Mouse (Mus musculus) v-Abl transformed pro-B cells (cell line): ENCODE results near the gene Syt8.
"Not testable (repeated sequence)": the region's sequence is repeated elsewhere in the genome, so short reads cannot be mapped to it uniquely, and the experiment has no call there.

Experiments used
- in situ Hi-C, 2 experiments: fragments of 400-800 bp; cut with MboI; formaldehyde crosslinking; loops; one replicate each; pipeline ENCODE4 v1.15.1; 2025; ENCODE audit not compliant: unreplicated experiment in 2 of 2

The Syt8 gene

DNA sequence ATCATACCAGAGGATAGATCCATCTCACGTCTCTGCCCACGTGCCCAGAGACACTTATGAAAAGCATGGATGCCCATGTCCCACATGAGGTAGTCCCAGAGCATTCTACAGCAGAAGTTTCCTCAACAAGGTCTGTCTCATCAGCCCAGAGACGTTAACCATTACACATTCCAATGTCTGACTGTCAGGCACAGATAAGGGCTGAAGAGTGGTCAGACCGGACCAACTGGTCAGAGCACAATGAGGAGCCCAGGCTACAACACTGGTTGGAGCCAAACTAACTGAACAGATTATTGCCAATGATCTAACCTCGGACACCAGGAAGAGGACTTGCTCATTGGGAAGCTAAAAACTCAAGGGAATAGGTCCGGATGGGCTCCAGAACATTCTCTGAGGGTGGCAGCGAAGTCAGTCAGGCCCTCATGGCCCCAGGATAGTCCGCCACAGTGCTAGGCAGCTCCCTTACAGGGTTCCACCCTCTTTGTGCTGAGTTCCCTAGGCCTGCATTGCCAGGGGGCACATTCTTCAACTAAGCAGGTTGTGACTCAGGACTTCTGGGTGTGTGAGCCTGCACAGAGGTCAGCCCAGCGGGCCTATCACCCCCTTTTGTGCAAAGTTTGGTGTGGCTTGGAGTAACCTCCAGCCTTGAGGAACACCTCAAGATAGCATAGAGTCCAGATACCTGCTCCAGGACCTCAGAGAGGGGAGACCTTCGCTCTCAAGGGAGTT lies at the start of gene Syt8:
Gene Syt8, plus strand, starts transcription at position 714 of the 729 bp plus-strand sequence.
- in situ Hi-C loops = loop anchor here in 1 of 2 experiments (5.0 kb wide), 1 partner anchor 42 kb away; no protein-coding TSS in a partner anchor

DNA sequence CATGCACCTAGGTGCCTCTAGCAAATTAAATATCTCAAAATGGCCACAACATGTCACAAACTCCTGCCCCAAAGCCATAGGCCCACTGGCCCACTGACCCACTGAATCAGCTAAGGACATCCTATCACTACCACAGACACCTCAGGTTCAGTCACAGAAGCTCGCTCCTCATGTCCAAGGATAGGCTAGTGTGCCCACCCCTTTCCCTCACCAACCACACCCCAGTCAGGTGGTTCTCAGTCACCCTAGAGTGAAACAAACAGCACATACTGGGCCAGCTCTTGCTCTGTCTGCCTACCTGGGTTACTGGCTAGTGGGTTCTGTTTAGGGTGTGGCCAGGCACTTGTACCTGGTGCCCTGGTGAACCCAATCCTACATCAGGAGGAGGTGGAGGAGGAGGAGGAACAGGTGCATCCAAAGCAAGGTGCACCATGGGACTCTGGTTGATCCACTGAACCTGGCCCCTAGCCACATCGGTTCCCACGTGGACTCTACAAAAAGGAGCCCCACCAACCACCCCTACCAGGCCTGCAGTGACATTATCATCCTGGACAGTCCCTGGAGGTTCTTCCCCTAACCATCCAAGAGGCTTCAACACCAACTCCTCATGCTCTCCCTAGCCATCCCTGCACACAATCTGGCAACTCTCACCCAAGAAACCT lies 48.8 kb upstream of the Syt8 start:
- in situ Hi-C loops = no loop called here

DNA sequence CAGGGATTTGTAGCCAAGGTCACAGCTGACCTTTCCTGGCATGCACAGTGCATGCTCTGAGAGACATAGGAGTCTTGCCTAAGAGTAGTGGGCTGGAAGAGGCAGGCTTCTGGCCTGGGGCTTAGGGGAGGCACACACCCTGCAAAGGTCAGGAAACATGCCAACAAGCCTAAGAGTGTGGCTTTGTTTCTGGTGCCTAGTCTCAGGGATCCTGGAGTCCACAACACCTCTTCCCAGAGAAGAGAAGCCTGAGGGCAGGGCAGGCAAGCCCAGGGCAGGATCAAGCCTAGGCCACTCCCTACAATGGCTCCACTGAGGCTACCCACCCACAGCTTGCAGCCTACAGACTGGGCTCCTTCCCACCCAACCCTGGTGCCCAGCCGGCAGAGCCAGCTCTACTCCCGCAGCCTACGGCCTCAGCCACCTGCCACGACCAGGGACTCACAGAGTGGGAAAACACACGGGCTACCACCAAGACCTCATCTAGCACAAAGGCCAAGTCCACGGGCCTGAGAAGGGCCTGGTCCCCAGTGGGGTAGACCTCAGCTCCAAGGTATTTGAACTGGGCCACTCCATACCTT lies 47.9 kb upstream of the Syt8 start:
- in situ Hi-C loops = no loop called here

DNA sequence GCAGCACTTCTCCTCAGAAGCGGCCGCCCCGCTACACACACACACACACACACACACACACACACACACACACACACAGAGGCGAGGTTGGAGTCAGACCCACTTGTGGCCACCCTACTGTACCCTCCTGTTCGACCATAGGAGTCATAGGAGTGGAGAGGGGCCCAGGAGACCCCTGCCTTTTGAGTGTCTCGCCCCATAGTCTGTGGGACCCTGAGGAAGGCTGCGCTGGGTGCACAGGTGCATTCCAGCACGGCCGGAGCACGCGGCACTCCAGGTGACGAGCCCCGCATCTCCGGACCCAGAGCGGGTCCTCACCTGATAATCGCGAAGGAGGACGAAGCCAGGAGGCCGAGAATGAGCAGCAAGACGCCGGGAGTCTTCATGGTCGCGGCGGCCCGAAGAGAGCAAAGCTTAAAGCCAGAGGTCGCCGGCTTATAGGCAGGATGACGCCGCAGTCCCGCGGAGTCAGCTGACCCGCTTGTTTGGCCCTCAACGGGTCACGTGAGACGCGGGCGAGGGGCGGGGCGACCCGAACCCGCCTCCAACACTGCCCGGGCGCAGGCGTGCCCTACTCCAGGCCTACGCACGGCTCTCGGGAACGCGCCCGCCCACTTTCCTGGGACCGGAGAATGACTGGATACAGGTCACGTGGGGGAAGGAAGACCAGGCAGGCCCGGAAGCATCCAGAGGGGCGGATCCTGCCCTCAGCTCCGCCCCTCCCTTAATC lies 47.1 kb upstream of the Syt8 start, which contains the start of gene Ctsd:
Gene Ctsd, minus strand, starts transcription at position 620 of the 730 bp plus-strand sequence.
- in situ Hi-C loops = no loop called here

DNA sequence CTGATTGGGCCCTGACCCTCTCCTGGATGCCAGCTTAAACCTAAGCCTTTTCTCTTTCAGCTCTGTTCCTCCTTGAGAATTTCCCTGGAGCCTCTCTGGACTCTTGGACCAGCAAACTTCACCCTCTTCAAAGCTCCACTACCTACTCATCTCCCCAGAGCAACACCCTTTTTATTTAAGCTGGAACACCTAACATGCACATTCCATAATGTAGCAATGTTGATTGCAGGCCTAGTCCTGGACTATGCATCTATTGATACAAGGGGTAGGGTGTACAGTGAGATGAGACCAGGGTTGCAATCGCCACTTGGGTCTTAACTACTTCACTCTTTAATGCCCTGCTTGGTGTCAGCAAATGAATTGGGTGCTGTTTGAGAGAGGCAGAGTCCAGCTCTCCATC lies 46.5 kb upstream of the Syt8 start:
- in situ Hi-C loops = no loop called here

DNA sequence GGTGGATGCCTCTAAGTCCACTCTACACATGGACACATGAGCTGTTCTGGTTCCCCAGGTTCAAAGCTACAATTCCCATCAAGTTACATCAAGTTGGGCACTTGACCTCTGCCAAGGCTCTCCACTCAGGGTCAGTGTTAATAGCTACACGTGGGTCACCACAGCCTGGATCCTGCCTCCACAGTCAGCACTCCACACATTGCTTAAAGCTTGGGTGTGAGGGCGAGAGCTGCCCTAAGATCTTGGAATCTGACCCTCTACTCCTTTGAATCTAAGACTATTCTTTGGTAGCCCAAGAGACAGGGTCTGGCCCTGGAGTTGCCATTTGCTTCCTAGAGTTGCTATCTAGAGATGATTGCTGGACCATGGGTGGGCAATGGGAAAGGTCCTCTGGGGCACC lies 45.9 kb upstream of the Syt8 start:
- in situ Hi-C loops = no loop called here

DNA sequence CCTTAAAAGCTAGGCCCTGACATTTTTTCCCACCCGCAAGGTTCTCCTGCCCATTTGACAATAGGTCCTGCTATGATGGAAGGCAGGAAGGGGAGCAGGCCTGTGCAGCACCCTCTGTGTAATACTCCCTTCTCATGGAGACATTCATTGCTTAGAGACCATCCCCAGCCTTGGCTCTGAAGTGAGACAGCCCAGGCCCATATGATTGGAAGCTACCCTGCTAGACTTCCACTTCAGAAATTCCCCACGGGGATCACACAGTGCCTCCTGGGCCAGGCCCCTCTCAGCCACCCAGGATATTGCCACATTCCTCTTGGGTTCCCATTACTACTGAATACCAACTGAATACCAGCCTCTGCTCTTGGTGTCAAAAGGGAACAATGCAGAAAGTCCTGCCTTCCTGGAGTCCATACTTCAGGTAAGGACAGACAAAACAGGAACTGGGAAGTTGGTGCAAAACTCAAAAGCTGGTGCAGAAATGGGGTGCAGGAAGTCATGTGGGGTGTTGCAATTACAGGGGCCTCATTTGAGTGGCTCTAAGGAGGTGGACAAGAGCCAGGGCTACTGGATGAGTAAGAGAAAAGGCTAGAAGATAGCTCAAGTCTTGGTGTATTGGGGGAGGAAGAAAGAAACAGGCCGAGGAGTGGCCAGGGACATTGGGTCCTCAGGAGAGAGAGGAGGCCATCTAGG lies 44.5 kb upstream of the Syt8 start:
- in situ Hi-C loops = loop anchor here in 1 of 2 experiments (5.0 kb wide), 1 partner anchor 42 kb away; the partner anchor contains the start of gene Syt8

DNA sequence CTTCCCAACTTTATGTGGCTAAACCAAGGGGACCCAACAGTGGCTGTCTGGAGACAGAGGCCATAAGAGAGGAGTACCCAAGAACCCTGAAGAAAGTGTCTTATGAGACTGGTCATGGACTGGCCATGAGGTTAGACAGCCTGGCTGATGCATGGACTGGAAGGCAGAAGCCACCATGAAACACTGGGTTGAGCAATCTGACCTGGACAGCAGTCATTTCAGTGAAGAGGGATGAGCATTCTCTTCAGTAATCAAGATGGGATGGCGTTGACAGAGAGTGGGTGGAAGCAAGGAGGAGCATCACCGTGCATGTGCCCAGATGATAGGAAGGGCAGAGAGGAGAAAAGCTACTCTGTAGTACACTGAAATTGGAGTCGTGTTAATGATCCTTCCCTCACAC lies 43.5 kb upstream of the Syt8 start:
- in situ Hi-C loops = loop anchor here in 1 of 2 experiments (5.0 kb wide), 1 partner anchor 41 kb away; the partner anchor contains the start of gene Syt8

DNA sequence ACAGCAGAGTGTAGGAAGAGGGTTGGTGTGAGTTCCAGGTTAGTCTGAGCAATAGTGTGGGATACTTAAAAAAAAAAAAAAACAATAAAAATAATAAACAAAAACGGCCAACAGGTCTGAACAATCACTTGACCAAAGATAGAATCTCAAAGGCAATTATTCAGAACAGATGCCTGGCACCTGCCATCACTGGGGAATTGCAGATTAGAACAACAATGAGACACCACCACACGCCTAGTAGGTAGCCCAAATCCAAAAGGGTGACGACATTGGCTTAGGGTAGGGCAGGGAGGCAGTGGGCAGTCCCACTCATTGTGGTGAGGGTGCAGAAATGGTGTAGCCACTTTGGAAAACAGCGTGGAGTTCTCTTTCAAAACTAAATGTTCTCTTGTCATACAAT lies 43.0 kb upstream of the Syt8 start:
- in situ Hi-C loops = loop anchor here in 1 of 2 experiments (5.0 kb wide), 1 partner anchor 41 kb away; the partner anchor contains the start of gene Syt8

DNA sequence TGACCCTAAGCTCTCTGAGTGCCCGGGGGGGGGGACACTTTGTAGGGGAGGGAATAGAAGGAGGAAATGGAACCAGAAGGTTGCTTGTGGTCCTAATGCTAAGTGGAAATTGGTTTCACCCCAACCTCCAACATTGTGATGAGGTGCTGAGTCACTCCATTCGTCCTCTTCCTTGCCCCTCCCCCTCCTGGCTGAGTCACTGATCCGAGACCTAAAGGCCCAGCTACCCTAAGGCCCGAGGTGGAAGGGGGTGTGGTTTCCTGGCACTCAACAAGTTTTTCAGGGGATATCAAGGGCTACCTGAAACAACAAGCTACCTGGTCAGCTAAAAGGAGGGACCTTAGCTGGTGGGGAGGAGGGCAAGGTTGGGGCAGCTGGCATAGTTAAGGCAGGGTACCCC lies 41.5 kb upstream of the Syt8 start:
- in situ Hi-C loops = loop anchor here in 1 of 2 experiments (5.0 kb wide), 1 partner anchor 39 kb away; the partner anchor contains the start of gene Syt8

DNA sequence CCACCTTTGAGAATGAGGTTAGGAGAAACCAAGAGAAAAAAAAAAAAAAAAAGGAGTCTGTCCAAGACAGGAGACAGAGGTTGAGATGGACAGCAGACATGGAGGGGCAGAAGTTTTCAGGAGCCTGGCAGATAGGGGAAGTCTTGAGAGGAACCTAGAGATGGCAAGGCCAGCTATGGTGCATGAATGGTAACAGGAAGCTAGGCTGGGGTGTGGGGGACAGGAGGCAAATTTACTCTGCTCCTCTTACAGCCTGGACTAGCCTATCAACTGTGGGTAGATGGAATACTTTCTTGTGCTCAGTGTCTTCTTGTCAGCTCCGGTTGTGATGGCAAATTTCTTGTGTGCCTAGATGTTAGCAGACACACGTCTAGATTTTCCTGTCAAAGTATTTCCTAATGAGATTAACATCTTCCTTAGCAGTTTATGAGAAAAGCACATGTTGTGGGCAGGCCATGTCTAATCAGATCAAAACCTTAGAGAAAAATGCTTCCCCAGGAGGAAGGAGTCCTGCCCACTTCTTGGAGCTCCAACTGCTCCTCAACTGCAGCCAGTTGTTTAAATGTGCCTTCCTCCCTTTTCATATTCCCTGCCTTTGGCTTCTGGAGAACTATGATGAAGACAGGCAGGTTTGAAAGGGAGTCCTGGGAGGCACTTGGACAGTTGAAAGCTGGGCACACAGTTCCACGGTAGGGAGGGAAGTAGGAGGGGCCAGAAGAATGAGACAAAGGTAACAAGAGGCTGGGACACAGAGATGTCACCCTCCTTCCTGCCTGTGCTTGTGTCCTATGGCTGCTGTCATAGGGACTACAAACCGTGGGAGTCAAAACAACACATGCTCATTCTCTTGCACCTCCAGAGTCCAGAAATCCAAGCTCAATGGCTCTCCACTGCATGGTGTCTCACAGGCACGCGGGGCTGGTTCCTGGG lies 40.1 kb upstream of the Syt8 start:
- in situ Hi-C loops = loop anchor here in 1 of 2 experiments (5.0 kb wide), 1 partner anchor 38 kb away; the partner anchor contains the start of gene Syt8

DNA sequence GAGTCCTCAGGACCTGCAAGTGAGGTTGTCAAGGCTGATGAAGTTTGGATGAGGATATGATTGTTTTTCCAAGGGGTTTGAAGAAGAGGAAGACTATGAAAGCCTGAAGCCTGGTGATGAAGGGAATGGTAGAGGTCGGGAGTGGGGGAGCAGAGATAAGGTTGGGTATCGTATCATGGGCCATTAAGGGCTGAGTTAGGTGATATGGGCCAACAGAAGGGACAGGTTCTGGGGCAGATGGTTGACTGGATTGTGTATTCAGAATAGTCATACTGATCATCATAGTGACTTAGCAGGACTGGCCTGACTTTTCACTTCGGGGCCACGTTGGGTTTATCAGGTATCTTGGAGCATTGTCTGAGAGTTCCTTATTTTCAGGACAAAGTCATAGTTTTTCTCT lies 39.2 kb upstream of the Syt8 start:
- in situ Hi-C loops = no loop called here

DNA sequence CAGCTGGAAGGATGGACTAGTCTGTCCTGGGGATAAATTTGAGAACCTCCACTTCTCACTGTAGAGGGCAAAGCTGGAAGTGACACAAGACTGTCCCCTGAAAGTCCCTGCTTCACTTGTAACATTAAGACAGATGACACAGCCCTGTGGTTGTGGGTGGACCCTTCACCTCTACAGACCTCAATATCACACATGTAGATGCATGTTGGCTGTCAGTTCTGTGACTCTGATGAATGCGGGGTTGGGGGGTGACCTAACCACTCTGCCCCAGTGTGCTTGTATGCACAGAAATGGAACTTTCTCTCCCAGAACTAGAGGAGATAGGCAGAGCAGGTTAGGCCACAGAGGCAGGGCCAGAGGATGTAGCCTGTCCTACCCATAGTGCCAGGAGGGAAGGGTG lies 38.0 kb upstream of the Syt8 start:
- in situ Hi-C loops = no loop called here

DNA sequence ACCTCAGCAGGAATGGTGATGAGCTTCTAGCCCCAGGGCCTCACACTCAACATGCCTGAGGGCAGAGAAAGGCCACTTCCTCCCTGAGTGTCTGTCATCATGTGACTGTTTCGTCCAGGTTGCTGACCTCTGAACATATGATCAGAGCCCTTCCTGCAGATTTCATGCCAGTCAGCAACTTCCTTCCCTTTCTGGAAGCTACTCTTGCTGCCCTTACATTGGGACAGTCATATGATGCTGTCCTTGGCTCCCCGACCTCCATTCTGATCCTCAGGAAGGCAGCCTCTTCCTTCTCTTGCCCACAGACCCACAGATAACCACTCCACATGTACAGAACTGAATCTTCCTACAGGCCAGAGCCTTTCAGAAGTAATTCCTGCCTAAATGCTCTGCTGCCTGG lies 36.6 kb upstream of the Syt8 start:
- in situ Hi-C loops = no loop called here

DNA sequence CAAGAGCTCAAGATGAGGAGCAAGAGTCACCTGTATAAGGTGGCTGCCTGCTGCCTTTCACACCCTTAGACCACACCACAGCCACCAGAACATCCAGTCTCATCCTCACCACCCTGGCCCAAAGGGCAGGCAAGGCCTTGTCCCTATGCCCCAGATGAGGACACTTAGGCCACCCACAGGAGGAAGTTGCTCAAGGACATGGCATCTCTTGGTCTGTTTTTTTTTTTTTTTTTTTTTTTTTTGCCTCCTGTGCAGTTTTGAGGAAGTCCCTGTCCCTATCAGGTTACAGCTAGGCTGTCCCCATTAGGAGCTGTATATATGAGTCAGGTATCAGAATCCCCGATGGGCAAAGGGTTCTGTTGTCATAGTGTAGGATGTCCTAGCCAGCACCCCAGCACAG lies 35.4 kb upstream of the Syt8 start:
- in situ Hi-C loops = no loop called here

DNA sequence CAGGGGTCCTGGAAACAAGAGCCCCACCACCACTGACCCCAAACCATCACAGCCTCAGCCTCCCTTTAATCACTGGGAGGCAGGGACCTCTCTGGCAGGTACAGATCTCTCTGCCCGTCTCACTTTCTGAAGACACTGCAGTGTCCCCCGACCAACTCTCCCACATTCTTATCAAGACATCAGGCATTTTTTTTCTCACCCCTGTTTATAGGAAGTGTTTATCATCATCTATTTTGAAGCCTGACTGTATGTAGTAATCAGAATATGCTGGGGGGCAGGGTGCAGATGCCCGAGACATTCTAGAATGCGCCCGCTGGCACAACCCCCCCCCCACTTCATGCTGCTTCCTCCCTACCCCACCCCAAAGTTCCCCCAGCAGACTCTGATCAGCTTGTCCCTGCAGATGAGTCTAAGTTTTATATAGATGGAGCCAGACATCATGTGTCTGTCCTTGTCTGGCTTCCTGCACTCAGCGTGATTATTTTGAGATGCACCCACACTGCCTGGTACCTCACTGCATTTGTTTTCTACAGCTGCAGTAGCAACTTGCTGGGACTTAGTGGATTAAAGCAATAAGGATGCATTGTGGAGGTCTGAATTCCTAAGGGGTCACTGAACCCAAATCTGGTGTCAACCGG lies 34.4 kb upstream of the Syt8 start:
- in situ Hi-C loops = no loop called here

DNA sequence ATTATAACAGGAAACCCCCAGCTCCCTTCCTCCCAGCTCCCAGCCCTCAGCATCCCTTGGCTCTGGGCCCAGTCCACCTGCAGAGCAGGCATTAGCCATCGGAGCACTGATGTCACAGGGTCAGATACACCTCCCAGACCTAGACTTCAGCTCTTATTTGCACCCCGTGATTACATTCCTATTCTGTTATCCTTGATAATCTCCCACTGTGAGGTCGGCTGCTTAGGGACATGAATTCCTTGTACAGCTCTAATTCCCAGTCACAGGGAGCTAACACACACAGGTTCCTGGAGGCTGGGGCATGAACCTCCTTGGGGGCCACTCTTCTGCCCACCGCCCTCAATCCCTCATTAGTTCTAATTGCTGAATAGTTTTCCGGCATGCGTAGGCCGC lies 33.9 kb upstream of the Syt8 start:
- in situ Hi-C loops = no loop called here

DNA sequence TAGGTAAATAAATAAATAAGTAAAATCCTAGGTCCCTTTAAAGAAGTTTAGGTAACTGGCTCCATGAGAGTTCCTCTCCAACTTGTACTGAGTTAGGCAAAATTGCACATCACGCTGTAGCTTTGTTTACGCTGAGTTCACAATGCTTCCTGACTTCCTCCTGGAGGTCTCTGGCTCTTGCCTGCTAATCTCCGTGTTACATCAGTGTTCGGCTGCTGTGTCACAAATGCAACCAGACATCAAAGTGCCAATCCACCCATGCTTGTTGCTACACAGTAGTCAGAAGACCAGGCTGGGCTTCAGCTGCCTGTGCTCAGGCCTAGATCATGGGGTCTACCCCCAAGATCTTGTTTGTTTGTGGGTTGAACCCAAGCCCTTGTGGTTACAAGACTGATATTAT lies 31.1 kb upstream of the Syt8 start:
- in situ Hi-C loops = no loop called here

DNA sequence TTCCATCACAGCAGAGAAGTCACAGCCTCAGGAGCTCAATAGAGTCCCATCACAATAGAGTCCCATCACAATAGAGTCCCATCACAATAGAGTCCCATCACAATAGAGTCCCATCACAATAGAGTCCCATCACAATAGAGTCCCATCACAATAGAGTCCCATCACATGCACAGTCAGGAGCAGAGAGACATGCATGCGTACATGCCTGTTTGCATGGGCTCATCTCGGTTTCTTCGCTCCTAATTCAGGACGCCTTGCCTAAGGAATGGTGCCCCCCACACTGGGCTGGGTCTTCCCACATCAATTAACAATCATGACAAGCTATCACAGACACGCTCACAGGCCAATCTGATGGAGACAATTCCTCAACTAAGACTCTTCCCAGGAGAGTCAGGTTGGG lies 29.5 kb upstream of the Syt8 start:
- in situ Hi-C loops = not testable (repeated sequence)
